Mouse (Mus musculus): ENCODE results near the gene P2rx7. TPM values are rescaled to one million over a fixed set of nuclear protein-coding genes. Genes with fewer than 3 reads are reported as not detected.

Gene P2rx7
- polyA plus RNA-seq, 1 experiment from 2014 or later: 1.5 TPM

- Histone ChIP-seq H3K4me3 (replicated peaks) (no peak overlapping the region), H3K4me2 (no peak overlapping the region), H3K27ac (replicated peaks) (no peak overlapping the region), H3K9me3 (replicated peaks) (no peaks in the 10 kb centered on the region), H3K4me1 (replicated peaks) (0 out of 2 replicates have a peak, but pooled peaks cover 17% of the 10 kb centered on the region), H3K36me3 (replicated peaks) (no peaks in the 10 kb centered on the region), H3K9ac (no peak overlapping the region), H3K27me3 (no peaks in the 10 kb centered on the region)
- peak; percentile 61 for ATAC-seq (ENCODE audit: insufficient read depth)
- 63% methylated on average over 6 of the region's 6 CpGs for WGBS (ENCODE audit: insufficient replicate concordance)
Measured at GRCm38 (mm10) chr5:122690486-122690885, 46.8 kb downstream of the P2rx7 start.

DNA sequence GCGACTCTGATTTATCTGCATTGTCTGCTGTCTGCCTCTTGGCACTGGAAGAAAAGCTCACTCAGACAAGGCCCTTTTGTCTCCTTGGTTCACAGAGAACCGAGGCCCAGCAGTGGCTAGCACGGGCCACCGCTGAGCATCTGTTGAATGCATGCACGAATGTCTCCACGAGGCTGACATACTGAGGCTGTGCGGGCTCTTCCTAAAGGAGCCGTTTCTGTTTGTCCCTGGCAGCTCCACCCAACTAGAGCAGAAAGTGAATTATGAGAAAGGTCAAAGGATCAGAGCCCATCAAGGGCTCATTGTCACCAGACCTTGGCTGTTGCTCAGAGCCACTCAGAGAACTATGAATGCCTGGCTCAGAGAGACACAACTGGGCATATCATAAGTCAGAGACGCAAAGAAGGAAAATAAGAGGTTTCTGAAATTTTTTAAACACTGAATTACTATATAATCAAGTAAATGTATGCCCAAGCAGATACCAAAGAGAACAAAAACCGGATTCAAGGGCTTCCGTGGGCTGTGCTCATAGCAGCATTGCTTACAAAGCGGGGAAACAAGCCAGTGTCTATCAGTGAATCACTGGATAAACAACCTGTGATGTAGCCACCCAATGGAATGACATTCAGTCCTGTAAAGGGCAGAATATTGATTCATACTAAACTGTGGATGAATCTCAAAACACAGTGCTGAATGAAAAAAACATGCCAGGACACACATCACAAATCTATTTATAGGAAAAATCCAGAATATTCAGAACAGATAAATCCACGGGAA is 49.9 kb downstream of the P2rx7 start:
- H3K4me3 ChIP-seq (replicated peaks): no peak overlapping the region

DNA sequence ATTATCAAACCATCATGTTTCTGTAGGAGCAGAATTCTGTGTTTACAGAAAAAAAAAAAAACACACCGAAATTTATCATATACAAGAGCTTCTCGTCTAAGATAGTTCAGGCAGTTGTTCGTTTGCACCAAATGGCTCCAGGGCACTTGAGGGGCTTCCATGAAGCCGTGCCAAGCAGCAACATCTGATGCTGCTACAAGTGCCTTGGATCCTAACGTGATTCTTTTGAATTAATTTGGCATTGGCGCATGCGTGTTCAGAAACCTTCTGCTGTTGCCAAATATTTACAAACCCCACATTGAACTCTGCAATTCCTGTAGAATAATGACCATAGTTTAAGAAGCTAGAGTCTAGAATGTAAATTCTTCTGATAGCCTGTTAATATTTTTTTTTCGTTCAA is 51.8 kb downstream of the P2rx7 start:
- H3K4me1 ChIP-seq (replicated peaks): peaks cover 56% of the 10 kb centered on the region
- H3K27me3 ChIP-seq: no peaks in the 10 kb centered on the region
- ATAC-seq (ENCODE audit: insufficient read depth): no peak
- H3K36me3 ChIP-seq (replicated peaks): no peaks in the 10 kb centered on the region
- no peak overlapping the region for H3K27ac ChIP-seq (replicated peaks)
- no peak overlapping the region for H3K9ac ChIP-seq
- no peak overlapping the region for H3K4me3 ChIP-seq (replicated peaks)
- H3K4me2 ChIP-seq: no peak overlapping the region
- 76% methylated on average over 8 of the region's 8 CpGs for WGBS (ENCODE audit: insufficient replicate concordance)
- no peaks in the 10 kb centered on the region for H3K9me3 ChIP-seq (replicated peaks)

More for the DNA sequence above, 49.9 kb downstream of the P2rx7 start:
- ATAC-seq (ENCODE audit: insufficient read depth): no peak
- Histone ChIP-seq H3K9ac (no peak overlapping the region), H3K9me3 (replicated peaks) (no peaks in the 10 kb centered on the region), H3K36me3 (replicated peaks) (no peaks in the 10 kb centered on the region), H3K27me3 (no peaks in the 10 kb centered on the region), H3K4me1 (replicated peaks) (peaks cover 37% of the 10 kb centered on the region), H3K4me2 (no peak overlapping the region), H3K27ac (replicated peaks) (0 out of 2 replicates have a peak overlapping the region, but pooled peaks have one; percentile 14)
- WGBS (ENCODE audit: insufficient replicate concordance): 65% methylated on average over 13 of the region's 13 CpGs

DNA sequence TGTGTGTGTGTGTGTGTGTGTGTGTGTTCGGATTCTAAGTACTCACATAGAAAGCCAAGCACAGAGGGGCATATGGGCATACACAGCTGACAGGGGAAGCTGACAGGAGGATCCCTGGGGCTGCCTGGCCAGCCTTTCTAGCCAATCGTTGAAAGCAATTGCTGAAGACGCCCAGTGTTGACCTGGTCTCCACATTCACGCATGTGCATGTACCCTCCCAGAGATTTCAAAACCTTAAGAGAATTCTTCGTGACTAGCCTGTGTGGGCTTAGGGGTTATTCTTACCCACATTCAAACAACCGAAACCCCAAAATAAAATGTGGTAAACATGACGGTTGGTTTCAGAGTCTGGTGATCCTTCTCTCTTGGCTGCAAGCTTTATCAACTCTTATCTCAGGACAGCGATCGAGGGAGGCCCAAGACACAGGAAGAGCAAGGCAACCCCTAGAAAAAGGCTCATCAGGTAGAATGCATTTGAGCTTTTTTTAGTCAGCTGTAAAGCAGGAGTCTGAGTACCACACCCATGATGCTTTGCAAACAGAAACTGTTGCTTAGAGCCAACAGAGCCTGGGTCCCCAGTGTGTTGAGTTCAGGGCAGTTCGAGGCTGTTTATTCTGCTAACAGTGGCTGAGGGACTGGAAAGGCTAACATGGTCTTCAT is 54.5 kb downstream of the P2rx7 start:
- Histone ChIP-seq H3K27me3 (no peaks in the 10 kb centered on the region), H3K4me1 (replicated peaks) (peaks cover 64% of the 10 kb centered on the region), H3K36me3 (replicated peaks) (no peaks in the 10 kb centered on the region), H3K4me3 (replicated peaks) (0 out of 2 replicates have a peak overlapping the region, but pooled peaks have one; percentile 12), H3K9me3 (replicated peaks) (no peaks in the 10 kb centered on the region), H3K4me2 (peak overlapping the region; percentile 49), H3K9ac (no peak overlapping the region), H3K27ac (replicated peaks) (peak overlapping the region; percentile 25)
- no peak for ATAC-seq (ENCODE audit: insufficient read depth)
- WGBS (ENCODE audit: insufficient replicate concordance): 17% methylated on average over 10 of the region's 10 CpGs

DNA sequence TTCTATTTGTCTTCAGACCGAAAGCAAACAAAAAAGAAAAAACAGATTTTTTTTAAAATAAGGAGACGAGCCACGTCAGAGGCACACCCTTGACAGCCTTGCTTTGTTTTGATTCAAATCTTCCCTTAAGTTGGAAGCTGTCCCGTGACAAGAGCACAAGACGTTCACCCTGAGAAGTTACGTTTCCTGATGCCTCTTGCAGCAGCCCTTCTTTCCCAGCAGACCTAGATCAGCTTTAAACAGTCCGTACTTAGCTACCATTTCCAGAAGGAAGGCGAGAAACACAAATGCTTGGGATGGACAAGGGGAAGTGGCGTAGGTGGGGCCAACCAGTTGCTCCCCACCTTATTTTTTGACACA is 55.0 kb downstream of the P2rx7 start:
- no peaks in the 10 kb centered on the region for H3K36me3 ChIP-seq (replicated peaks)
- H3K9ac ChIP-seq: no peak overlapping the region
- H3K4me3 ChIP-seq (replicated peaks): 0 out of 2 replicates have a peak overlapping the region, but pooled peaks have one; percentile 12
- 40% methylated on average over 9 of the region's 9 CpGs for WGBS (ENCODE audit: insufficient replicate concordance)
- H3K4me1 ChIP-seq (replicated peaks): peaks cover 63% of the 10 kb centered on the region
- no peaks in the 10 kb centered on the region for H3K27me3 ChIP-seq
- H3K27ac ChIP-seq (replicated peaks): peak overlapping the region; percentile 49
- ATAC-seq (ENCODE audit: insufficient read depth): no peak
- H3K9me3 ChIP-seq (replicated peaks): no peaks in the 10 kb centered on the region
- peak overlapping the region; percentile 49 for H3K4me2 ChIP-seq

GRCm38 (mm10) chr5:122700109-122700836 is 56.6 kb downstream of the P2rx7 start:
- peak; percentile 72 for ATAC-seq (ENCODE audit: insufficient read depth)
- Histone ChIP-seq H3K9ac (no peak overlapping the region), H3K4me2 (peak overlapping the region; percentile 57)

DNA sequence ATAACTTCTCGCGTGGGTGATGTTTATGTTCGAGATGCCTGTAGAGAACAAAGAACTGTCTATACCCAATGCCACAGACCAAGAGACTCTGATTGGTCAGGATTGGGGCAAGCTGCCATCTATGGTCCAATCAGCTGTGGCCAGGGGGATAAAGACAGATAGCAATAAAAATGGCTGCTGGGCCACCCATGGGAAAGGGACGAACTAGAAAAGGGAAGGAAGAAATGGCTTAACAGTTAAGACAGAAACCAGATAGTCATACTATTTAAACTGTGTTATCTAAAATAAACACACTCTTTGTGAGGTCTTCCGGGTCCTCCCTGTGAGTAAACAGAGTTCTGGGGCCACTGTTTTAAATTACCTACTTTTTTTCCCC is 57.1 kb downstream of the P2rx7 start:
- H3K9me3 ChIP-seq (replicated peaks): no peaks in the 10 kb centered on the region
- H3K27ac ChIP-seq (replicated peaks): peak overlapping the region; percentile 72
- H3K4me3 ChIP-seq (replicated peaks): 0 out of 2 replicates have a peak overlapping the region, but pooled peaks have one; percentile 1
- H3K36me3 ChIP-seq (replicated peaks): no peaks in the 10 kb centered on the region
- H3K27me3 ChIP-seq: no peaks in the 10 kb centered on the region
- ATAC-seq (ENCODE audit: insufficient read depth): peak; percentile 72
- WGBS (ENCODE audit: insufficient replicate concordance): 10% methylated on average over 5 of the region's 5 CpGs
- H3K4me1 ChIP-seq (replicated peaks): peaks cover 66% of the 10 kb centered on the region
- peak overlapping the region; percentile 57 for H3K4me2 ChIP-seq
- no peak overlapping the region for H3K9ac ChIP-seq

More at GRCm38 (mm10) chr5:122700109-122700836, 56.6 kb downstream of the P2rx7 start:
- no peaks in the 10 kb centered on the region for H3K27me3 ChIP-seq
- H3K4me1 ChIP-seq (replicated peaks): peaks cover 66% of the 10 kb centered on the region
- H3K4me3 ChIP-seq (replicated peaks): 0 out of 2 replicates have a peak overlapping the region, but pooled peaks have one; percentile 1
- peak overlapping the region; percentile 72 for H3K27ac ChIP-seq (replicated peaks)
- WGBS (ENCODE audit: insufficient replicate concordance): 29% methylated on average over 12 of the region's 12 CpGs
- no peaks in the 10 kb centered on the region for H3K9me3 ChIP-seq (replicated peaks)
- no peaks in the 10 kb centered on the region for H3K36me3 ChIP-seq (replicated peaks)

DNA sequence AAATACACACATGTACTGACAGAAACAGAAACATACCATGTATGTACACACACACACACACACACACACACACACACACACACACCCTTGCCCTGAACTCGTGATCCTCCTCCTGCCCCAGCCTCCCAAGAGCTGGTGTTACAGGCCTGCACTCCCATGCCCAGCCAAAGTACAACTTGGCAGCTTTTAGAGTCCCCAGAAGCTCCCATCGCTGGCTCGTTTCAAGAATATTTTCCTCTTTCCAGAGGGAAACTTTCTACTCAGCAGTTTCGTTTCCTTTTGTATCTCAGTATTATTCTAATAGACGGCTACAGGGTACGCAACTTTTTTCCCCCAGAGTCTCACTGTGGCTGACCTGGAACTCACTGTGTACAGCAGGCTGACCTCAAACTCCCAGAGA is 58.4 kb downstream of the P2rx7 start:
- no peak overlapping the region for H3K4me2 ChIP-seq
- no peak overlapping the region for H3K4me3 ChIP-seq (replicated peaks)
- no peak overlapping the region for H3K9ac ChIP-seq
- ATAC-seq (ENCODE audit: insufficient read depth): no peak
- no peaks in the 10 kb centered on the region for H3K27me3 ChIP-seq
- peaks cover 66% of the 10 kb centered on the region for H3K4me1 ChIP-seq (replicated peaks)
- 71% methylated on average over 6 of the region's 6 CpGs for WGBS (ENCODE audit: insufficient replicate concordance)
- no peaks in the 10 kb centered on the region for H3K9me3 ChIP-seq (replicated peaks)
- H3K27ac ChIP-seq (replicated peaks): no peak overlapping the region
- H3K36me3 ChIP-seq (replicated peaks): no peaks in the 10 kb centered on the region

GRCm38 (mm10) chr5:122703574-122703973 is 59.9 kb downstream of the P2rx7 start:
- ATAC-seq (ENCODE audit: insufficient read depth): no peak
- no peak overlapping the region for H3K4me2 ChIP-seq
- no peaks in the 10 kb centered on the region for H3K27me3 ChIP-seq
- H3K9me3 ChIP-seq (replicated peaks): no peaks in the 10 kb centered on the region
- no peak overlapping the region for H3K4me3 ChIP-seq (replicated peaks)
- no peak overlapping the region for H3K9ac ChIP-seq
- peaks cover 68% of the 10 kb centered on the region for H3K4me1 ChIP-seq (replicated peaks)
- H3K36me3 ChIP-seq (replicated peaks): no peaks in the 10 kb centered on the region
- H3K27ac ChIP-seq (replicated peaks): no peak overlapping the region
- WGBS (ENCODE audit: insufficient replicate concordance): 45% methylated on average over 2 of the region's 2 CpGs

- 55% methylated on average over 4 of the region's 4 CpGs for WGBS (ENCODE audit: insufficient replicate concordance)
Measured at GRCm38 (mm10) chr5:122704571-122704970, 60.9 kb downstream of the P2rx7 start.

DNA sequence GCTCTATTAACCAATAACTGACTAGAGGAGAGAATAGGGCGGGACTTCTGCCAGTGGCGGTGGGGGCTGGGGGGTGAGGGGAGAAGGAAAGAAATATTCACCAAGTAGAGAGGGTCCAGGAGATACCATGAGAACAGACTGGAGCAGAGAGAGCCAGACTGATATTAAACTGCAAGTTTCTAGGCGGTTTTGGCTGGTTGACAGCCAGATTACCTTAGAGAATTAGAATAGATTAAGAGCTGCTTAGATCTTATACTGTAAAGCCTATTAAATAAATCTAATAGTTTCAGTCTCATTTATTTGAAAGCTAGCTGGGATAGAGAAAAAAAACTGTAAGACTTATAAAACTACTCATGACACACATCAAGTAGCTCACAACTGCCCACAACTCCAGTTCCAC is 61.5 kb downstream of the P2rx7 start:
- H3K4me1 ChIP-seq (replicated peaks): peaks cover 61% of the 10 kb centered on the region
- 56% methylated on average over 3 of the region's 3 CpGs for WGBS (ENCODE audit: insufficient replicate concordance)
- ATAC-seq (ENCODE audit: insufficient read depth): no peak

More at GRCm38 (mm10) chr5:122704571-122704970, 60.9 kb downstream of the P2rx7 start:
- H3K9ac ChIP-seq: no peak overlapping the region
- H3K27me3 ChIP-seq: no peaks in the 10 kb centered on the region
- no peak overlapping the region for H3K4me3 ChIP-seq (replicated peaks)
- no peak overlapping the region for H3K4me2 ChIP-seq
- no peaks in the 10 kb centered on the region for H3K9me3 ChIP-seq (replicated peaks)
- H3K4me1 ChIP-seq (replicated peaks): peaks cover 67% of the 10 kb centered on the region
- H3K27ac ChIP-seq (replicated peaks): no peak overlapping the region
- no peak for ATAC-seq (ENCODE audit: insufficient read depth)
- H3K36me3 ChIP-seq (replicated peaks): no peaks in the 10 kb centered on the region

More for the DNA sequence above, 61.5 kb downstream of the P2rx7 start:
- Histone ChIP-seq H3K36me3 (replicated peaks) (no peaks in the 10 kb centered on the region), H3K27ac (replicated peaks) (no peak overlapping the region), H3K4me3 (replicated peaks) (no peak overlapping the region), H3K27me3 (no peaks in the 10 kb centered on the region), H3K9ac (no peak overlapping the region), H3K9me3 (replicated peaks) (no peaks in the 10 kb centered on the region), H3K4me2 (no peak overlapping the region)

Measured in liver, embryonic 15.5 days (tissue).